Mouse (Mus musculus): ENCODE measurements around the gene Pllp. TPM values are rescaled to one million over a fixed set of nuclear protein-coding genes. Genes with fewer than 3 reads are reported as not detected.
A peak's percentile ranks its signal among the peaks of the same experiment; 100 is the strongest.

The Pllp gene
- total and polyA plus RNA-seq, 2 experiments = 8.1 to 41.8 TPM

DNA sequence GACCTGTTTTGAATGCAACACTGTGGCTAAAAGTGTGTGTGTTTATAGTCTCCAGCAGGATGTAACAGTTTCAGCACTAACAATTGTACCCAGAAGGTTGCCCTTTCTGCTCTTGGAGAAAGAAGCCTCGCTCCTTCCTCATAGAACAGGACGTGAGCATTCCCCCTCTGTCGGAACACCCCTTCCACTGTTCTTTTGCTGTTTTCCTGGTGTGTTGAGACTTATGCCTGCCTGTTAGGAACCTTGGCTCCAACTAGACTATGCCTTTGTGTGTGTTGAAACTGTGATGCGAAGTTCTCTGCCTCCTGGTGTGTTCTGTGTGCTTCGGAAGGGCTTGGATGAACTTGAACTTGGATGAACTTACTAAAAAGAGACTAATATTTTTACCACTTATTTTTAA lies 29.9 kb upstream of the Pllp start:
- WGBS = 84% methylated on average over 5 of the region's 5 CpGs
- H3K27ac ChIP-seq (replicated peaks; ENCODE audit: insufficient read depth, low read depth, low read length) = no peak overlapping the region
- TF ChIP-seq CTCF (IDR thresholded peaks at IDR 0.05; ENCODE audit: low read depth, low read length) (no peak), POLR2A (IDR thresholded peaks at IDR 0.05; ENCODE audit: extremely low read depth, insufficient read depth, low read length) (no peak)

GRCm38 (mm10) chr8:94716841-94717240 lies 20.8 kb upstream of the Pllp start:
- WGBS = 84% methylated on average over 1 of the region's 1 CpGs
- Histone ChIP-seq H3K9ac (ENCODE audit: low read depth, low read length) (no peak overlapping the region), H3K27ac (replicated peaks; ENCODE audit: insufficient read depth, low read depth, low read length) (no peak overlapping the region), H3K4me1 (ENCODE audit: control insufficient read depth, insufficient read depth, low read length) (no peaks in the 10 kb centered on the region), H3K4me3 (ENCODE audit: insufficient read depth, low read depth, low read length) (no peak overlapping the region), H3K27me3 (ENCODE audit: control insufficient read depth, insufficient read depth, low read length) (no peaks in the 10 kb centered on the region), H3K36me3 (ENCODE audit: control insufficient read depth, insufficient read depth, low read length) (no peaks in the 10 kb centered on the region), H3K79me2 (ENCODE audit: control insufficient read depth, insufficient read depth, low read length) (no peaks in the 10 kb centered on the region)
- TF ChIP-seq CTCF (IDR thresholded peaks at IDR 0.05; ENCODE audit: low read depth, low read length) (no peak), POLR2A (IDR thresholded peaks at IDR 0.05; ENCODE audit: extremely low read depth, insufficient read depth, low read length) (no peak)
- DNase-seq (ENCODE audit: extremely low read depth, low read depth, low spot score) = no peak

More for the DNA sequence above, 29.9 kb upstream of the Pllp start:
- Histone ChIP-seq H3K79me2 (ENCODE audit: control insufficient read depth, insufficient read depth, low read length) (no peaks in the 10 kb centered on the region), H3K9ac (ENCODE audit: low read depth, low read length) (no peak overlapping the region), H3K36me3 (ENCODE audit: control insufficient read depth, insufficient read depth, low read length) (no peaks in the 10 kb centered on the region), H3K4me3 (ENCODE audit: insufficient read depth, low read depth, low read length) (no peak overlapping the region), H3K27me3 (ENCODE audit: control insufficient read depth, insufficient read depth, low read length) (no peaks in the 10 kb centered on the region), H3K4me1 (ENCODE audit: control insufficient read depth, insufficient read depth, low read length) (no peaks in the 10 kb centered on the region)
- no peak for DNase-seq (ENCODE audit: extremely low read depth, low read depth, low spot score)

DNA sequence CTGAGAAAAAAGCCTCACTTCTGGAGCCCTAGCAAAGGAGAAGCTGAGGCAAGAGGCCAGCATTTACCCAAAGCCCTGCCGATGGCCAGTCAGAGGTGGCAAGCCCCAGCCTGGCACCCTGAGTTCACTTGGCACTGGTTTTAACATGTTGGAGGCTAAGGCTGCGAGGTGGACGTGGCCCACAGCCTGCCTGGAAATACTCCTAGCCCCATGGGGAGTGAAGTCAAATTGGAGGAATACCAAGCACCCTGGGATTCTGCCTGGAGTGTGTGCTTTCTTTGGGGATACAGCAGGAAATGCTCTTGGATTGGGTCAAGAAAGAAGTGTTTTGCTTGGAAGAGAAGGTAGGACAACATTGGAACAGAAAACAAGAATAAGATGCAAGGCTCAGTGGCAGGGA lies 19.8 kb upstream of the Pllp start:
- Histone ChIP-seq H3K4me1 (ENCODE audit: control insufficient read depth, insufficient read depth, low read length) (no peaks in the 10 kb centered on the region), H3K27ac (replicated peaks; ENCODE audit: insufficient read depth, low read depth, low read length) (no peak overlapping the region), H3K36me3 (ENCODE audit: control insufficient read depth, insufficient read depth, low read length) (no peaks in the 10 kb centered on the region), H3K79me2 (ENCODE audit: control insufficient read depth, insufficient read depth, low read length) (no peaks in the 10 kb centered on the region), H3K27me3 (ENCODE audit: control insufficient read depth, insufficient read depth, low read length) (no peaks in the 10 kb centered on the region), H3K9ac (ENCODE audit: low read depth, low read length) (no peak overlapping the region), H3K4me3 (ENCODE audit: insufficient read depth, low read depth, low read length) (no peak overlapping the region)
- TF ChIP-seq CTCF (IDR thresholded peaks at IDR 0.05; ENCODE audit: low read depth, low read length) (no peak), POLR2A (IDR thresholded peaks at IDR 0.05; ENCODE audit: extremely low read depth, insufficient read depth, low read length) (no peak)
- DNase-seq (ENCODE audit: extremely low read depth, low read depth, low spot score) = no peak
- 79% methylated on average over 3 of the region's 3 CpGs for WGBS

DNA sequence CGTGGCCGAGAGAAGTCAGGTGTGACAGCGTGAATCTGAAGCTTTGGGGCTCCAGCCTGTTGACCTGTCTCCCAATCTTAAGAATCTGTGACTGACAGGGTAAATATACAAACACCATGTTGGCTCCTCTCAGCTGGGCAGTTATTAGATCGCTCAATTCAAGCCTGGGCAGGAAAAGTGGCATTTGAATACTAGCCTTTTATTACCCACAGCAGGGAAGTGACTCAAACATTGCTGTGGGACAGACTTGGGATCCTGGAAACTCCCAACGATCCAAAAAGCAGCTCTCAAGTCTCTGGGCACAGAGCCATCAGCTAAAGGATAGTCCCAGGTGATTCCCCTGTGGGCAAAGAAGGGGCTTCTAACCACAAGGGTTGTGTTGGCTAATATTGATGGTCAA lies 18.5 kb upstream of the Pllp start:
- no peaks in the 10 kb centered on the region for H3K79me2 ChIP-seq (ENCODE audit: control insufficient read depth, insufficient read depth, low read length)
- WGBS = 42% methylated on average over 5 of the region's 5 CpGs
- no peaks in the 10 kb centered on the region for H3K36me3 ChIP-seq (ENCODE audit: control insufficient read depth, insufficient read depth, low read length)
- TF ChIP-seq CTCF (IDR thresholded peaks at IDR 0.05; ENCODE audit: low read depth, low read length) (no peak), POLR2A (IDR thresholded peaks at IDR 0.05; ENCODE audit: extremely low read depth, insufficient read depth, low read length) (no peak)
- H3K4me1 ChIP-seq (ENCODE audit: control insufficient read depth, insufficient read depth, low read length) = no peaks in the 10 kb centered on the region
- no peak for DNase-seq (ENCODE audit: extremely low read depth, low read depth, low spot score)
- H3K27me3 ChIP-seq (ENCODE audit: control insufficient read depth, insufficient read depth, low read length) = no peaks in the 10 kb centered on the region
- H3K27ac ChIP-seq (replicated peaks; ENCODE audit: insufficient read depth, low read depth, low read length) = no peak overlapping the region
- H3K9ac ChIP-seq (ENCODE audit: low read depth, low read length) = no peak overlapping the region
- H3K4me3 ChIP-seq (ENCODE audit: insufficient read depth, low read depth, low read length) = no peak overlapping the region

- Histone ChIP-seq H3K27ac (replicated peaks; ENCODE audit: insufficient read depth, low read depth, low read length) (no peak overlapping the region), H3K4me3 (ENCODE audit: insufficient read depth, low read depth, low read length) (no peak overlapping the region)
- DNase-seq (ENCODE audit: extremely low read depth, low read depth, low spot score) = peak; percentile 24
Measured at GRCm38 (mm10) chr8:94711160-94711718, 15.2 kb upstream of the Pllp start.

GRCm38 (mm10) chr8:94710336-94710735 lies 14.3 kb upstream of the Pllp start:
- Histone ChIP-seq H3K79me2 (ENCODE audit: control insufficient read depth, insufficient read depth, low read length) (no peaks in the 10 kb centered on the region), H3K27me3 (ENCODE audit: control insufficient read depth, insufficient read depth, low read length) (no peaks in the 10 kb centered on the region), H3K4me3 (ENCODE audit: insufficient read depth, low read depth, low read length) (no peak overlapping the region), H3K4me1 (ENCODE audit: control insufficient read depth, insufficient read depth, low read length) (no peaks in the 10 kb centered on the region; the same call in 1 of the 2 replicates), H3K9ac (ENCODE audit: low read depth, low read length) (no peak overlapping the region), H3K36me3 (ENCODE audit: control insufficient read depth, insufficient read depth, low read length) (no peaks in the 10 kb centered on the region), H3K27ac (replicated peaks; ENCODE audit: insufficient read depth, low read depth, low read length) (no peak overlapping the region)
- WGBS = 76% methylated on average over 8 of the region's 8 CpGs
- DNase-seq (ENCODE audit: extremely low read depth, low read depth, low spot score) = no peak
- TF ChIP-seq POLR2A (IDR thresholded peaks at IDR 0.05; ENCODE audit: extremely low read depth, insufficient read depth, low read length) (no peak), CTCF (IDR thresholded peaks at IDR 0.05; ENCODE audit: low read depth, low read length) (no peak)

More at GRCm38 (mm10) chr8:94711160-94711718, 15.2 kb upstream of the Pllp start:
- TF ChIP-seq CTCF (IDR thresholded peaks at IDR 0.05; ENCODE audit: low read depth, low read length) = no peak
- no peak for TF ChIP-seq POLR2A (IDR thresholded peaks at IDR 0.05; ENCODE audit: extremely low read depth, insufficient read depth, low read length)
- Histone ChIP-seq H3K9ac (ENCODE audit: low read depth, low read length) (no peak overlapping the region), H3K27me3 (ENCODE audit: control insufficient read depth, insufficient read depth, low read length) (no peaks in the 10 kb centered on the region), H3K79me2 (ENCODE audit: control insufficient read depth, insufficient read depth, low read length) (no peaks in the 10 kb centered on the region), H3K4me1 (ENCODE audit: control insufficient read depth, insufficient read depth, low read length) (no peaks in the 10 kb centered on the region; the same call in 1 of the 2 replicates), H3K36me3 (ENCODE audit: control insufficient read depth, insufficient read depth, low read length) (no peaks in the 10 kb centered on the region)
- WGBS = 64% methylated on average over 5 of the region's 5 CpGs
